Mouse (Mus musculus): Measurements from ENCODE around the gene Atxn7l3b.

- TF ChIP-seq CTCF (IDR thresholded peaks at IDR 0.05; ENCODE audit: control insufficient read depth, insufficient read depth, insufficient replicate concordance, low read depth, low read length), result no peak
- TF ChIP-seq POLR2A (IDR thresholded peaks at IDR 0.05; ENCODE audit: control insufficient read depth, low read depth, low read length), result no peak
Observed at GRCm38 (mm10) chr10:112967578-112967977, 38.8 kb upstream of the Atxn7l3b start.

Measured in testis, adult 2 months (tissue).